Mouse (Mus musculus) gastrocnemius, postnatal 4 days (tissue): ENCODE data around the gene Akap9. TPM values are rescaled to one million over a fixed set of nuclear protein-coding genes. Genes with fewer than 3 reads are reported as not detected.

Experiments used
- total RNA-seq, 2 experiments: library from RNA; stranded (reverse); gene quantifications; 2 replicates each; pipeline ENCODE4 v1.2.3; 2021

Akap9 gene
- total RNA-seq, 2 experiments from 2014 or later, result 64.1 to 78.4 TPM

Other genes with a start within 250 kb of the Akap9 start
- gene Ankib1, start 125.1 kb upstream of the Akap9 start, total RNA-seq, result 10 to 100 TPM; 33.9 to 34.9 TPM
- 10 to 100 TPM; 26.1 to 34.0 TPM for gene Krit1, start 124.9 kb upstream of the Akap9 start, total RNA-seq
- gene Lrrd1, start 82.9 kb upstream of the Akap9 start, total RNA-seq, result not detected
- 1 to 10 TPM; 3.6 to 4.7 TPM for gene Mterf1a, start 34.1 kb upstream of the Akap9 start, total RNA-seq
- 10 to 100 TPM; 18.5 to 23.6 TPM for gene Cyp51, start 176.7 kb downstream of the Akap9 start, total RNA-seq